Mouse (Mus musculus): ENCODE measurements around the gene Slco2b1.

Slco2b1 gene

DNA sequence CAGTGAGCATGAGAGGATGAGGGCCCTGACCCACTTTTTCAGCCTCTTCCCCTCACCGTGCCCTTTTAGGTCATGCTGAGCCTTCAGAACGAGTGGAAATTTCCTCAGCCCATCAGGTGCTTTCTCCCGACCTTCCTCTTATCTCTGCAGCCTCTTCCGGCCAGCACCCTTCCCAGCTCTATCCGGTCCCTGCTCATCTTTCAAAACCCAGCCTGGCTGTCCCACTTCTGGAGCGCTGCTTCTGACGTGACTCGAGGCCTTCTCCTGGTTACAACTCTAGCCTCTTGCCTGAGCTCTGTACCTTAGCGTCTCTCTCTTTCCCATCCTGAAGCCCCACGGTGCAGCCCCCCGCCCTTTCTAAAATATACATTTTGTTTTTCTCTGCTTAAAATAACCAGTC lies 56.9 kb downstream of the Slco2b1 start:
- no peak for DNase-seq (ENCODE audit: low read depth, low spot score)

DNA sequence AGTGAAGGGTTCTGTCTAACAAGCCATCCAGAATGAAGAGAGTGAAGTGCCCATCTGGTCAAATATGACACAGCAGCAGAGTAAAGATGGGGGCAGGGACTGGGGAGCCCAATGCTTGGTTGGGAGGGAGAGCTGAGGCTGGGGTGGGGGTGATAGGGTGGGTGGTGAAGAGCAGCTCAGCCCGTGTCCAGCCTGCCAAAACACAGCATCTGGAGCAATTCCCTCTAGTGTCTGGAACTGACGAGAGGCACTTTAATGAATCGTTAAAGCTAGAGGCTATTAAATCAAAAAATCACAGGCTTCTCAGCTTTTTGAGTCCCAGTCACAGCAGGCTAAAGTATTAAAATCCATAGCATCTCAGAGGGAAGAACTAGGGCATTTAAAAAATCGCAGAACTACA lies 61.6 kb downstream of the Slco2b1 start:
- no peak for DNase-seq (ENCODE audit: low read depth, low spot score)

DNA sequence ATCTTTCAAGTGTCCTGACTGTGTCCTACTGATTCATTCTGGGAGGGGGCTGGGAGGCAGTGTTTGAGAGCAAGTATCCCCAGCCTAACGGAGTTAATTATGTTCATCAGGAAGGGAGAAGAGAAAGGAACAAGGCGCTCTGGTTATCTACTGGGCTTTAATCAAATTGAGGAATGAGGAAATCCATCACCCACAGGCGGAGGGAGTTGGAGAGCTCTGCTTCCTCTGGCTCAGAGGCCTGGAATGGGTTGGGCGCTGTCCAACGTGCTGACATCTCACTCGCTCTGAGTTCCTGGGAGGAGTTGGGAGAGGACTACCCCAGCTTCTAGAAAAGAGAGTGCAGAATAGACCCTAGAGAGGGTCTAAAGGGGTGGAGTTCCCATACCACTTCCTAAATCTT lies 62.5 kb downstream of the Slco2b1 start:
- DNase-seq (ENCODE audit: low read depth, low spot score), result peak; percentile 48

DNA sequence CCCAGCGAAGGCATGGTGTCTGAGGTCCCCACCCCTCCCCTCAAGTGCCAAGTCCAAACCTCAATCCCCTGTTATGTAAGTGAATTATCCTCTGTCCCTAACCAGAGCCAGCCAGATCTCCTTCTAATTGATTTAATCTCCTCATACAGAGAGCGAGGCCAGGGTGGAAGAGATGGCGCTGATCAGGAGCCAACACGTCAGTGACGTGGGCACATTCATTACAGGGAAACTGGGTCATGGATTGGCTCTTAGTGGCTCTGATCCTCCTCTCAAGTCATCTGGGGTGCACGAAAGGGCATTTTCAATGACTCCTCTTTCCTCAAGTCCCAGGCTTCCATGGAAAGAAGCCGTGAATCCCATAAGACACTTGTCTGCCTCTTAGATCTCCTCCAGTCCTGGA lies 66.4 kb downstream of the Slco2b1 start:
- no peak for DNase-seq (ENCODE audit: low read depth, low spot score)

DNA sequence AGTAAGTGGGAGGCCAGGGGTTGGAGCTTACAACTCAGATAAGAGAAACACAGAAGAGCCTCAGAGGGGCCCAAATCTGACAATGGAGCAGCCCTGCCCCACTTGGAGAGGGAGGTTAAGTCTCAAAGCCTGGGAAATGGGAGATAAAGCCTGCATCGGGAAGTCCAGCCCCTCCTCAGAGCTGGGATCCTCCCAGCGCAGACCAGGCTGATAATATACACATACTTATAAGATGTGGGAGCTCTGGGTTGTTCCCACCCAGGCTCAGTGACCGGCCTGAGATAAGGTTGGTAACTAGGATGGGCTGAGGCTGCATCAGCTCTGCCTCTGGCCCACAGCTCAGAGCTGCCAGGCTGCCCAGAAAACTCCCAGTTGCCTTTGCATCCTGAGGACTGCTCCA lies 69.1 kb downstream of the Slco2b1 start:
- DNase-seq (ENCODE audit: low read depth, low spot score), result no peak

DNA sequence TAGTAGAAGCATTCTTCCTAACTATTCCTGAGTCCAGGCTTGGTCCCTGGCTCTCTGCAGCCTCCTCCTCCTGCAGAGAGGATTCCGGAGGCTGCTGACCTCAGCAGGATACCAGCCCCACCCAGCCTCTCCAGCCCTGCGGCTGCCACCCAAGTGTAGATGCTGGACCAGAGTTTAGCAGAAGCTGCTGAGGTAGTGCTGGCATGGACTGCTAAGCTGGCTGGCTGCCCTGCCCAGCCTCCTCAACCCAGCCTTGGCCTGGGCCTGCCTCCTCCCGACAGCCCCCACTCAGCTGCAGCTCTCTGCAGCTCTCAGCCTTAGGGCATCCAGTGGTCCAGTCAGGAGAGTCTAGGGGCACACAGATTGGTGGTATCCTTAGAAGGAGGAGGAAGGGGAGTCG lies 69.9 kb downstream of the Slco2b1 start:
- no peak for DNase-seq (ENCODE audit: low read depth, low spot score)

DNA sequence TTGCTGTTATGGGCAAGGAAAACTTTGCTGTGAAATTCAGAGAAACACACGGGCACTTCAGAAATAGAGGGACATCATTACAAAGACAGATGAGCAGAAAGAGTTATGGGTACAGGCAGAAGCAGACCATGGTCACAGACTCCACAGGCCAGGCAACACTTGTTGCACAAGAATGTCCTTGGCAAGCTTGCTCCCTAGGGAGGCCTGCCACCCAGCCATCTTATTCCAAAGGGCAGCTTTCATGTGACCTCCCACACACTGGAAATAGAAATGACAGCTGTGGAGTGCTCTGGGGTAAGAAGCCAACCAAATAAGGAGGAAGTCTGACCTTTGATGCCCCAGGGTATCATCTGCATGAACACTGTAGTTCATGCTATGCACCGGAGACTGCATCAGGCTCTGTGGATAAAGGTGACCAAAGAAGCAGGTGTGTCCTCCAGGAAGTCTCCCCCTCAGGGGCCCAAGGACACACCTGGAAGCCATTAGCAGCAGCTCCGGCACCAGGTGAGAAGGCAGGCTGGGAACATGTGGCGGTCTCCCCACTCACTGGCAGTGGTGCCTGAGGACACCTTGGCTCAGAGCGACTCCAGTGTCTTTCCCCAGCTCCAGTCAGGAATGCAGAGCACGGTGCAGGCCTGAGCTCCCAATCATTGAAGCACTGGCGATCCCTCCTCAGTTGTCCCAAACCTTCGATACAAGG lies 77.0 kb downstream of the Slco2b1 start:
- no peak for DNase-seq (ENCODE audit: low read depth, low spot score)

DNA sequence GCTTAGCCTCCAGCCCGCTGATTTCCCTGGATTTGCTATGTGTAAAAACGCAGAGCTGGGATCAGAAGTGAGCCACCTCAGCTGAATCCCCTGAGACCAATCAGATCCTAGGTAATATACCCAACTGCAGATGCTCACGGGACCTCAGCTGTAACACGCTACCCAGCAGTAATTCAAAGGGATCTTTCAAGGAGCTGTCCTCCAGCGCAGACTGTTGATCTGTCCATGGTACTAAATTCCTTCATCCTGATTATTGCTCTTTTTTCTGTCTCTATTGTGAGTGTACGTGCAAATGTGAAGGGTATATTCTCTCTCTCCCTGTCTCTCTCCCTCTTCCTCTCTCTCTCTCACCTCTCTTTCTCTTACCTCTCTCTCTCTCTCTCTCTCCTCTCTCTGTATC lies 78.9 kb downstream of the Slco2b1 start:
- DNase-seq (ENCODE audit: low read depth, low spot score), result peak; percentile 49

DNA sequence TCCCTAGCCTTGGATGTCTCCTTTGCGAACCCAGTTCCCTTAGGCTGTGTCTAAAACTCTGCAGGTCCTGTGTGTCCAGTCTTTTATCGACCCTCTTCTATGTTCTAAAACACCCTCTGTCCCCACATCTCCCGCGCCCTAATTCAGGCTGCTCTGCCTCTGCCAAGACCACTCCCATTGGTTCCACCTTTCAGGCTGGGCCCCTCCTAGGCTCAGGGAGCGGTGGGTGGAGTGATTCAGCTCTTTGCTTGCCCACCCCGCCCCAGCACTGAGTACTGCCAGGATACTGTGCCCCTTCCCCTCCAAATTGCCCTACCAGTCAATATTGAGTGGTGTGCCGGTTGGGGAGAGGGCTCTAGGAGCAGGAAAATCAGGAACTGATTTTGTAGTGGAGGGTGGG lies 83.8 kb downstream of the Slco2b1 start:
- no peak for DNase-seq (ENCODE audit: low read depth, low spot score)

DNA sequence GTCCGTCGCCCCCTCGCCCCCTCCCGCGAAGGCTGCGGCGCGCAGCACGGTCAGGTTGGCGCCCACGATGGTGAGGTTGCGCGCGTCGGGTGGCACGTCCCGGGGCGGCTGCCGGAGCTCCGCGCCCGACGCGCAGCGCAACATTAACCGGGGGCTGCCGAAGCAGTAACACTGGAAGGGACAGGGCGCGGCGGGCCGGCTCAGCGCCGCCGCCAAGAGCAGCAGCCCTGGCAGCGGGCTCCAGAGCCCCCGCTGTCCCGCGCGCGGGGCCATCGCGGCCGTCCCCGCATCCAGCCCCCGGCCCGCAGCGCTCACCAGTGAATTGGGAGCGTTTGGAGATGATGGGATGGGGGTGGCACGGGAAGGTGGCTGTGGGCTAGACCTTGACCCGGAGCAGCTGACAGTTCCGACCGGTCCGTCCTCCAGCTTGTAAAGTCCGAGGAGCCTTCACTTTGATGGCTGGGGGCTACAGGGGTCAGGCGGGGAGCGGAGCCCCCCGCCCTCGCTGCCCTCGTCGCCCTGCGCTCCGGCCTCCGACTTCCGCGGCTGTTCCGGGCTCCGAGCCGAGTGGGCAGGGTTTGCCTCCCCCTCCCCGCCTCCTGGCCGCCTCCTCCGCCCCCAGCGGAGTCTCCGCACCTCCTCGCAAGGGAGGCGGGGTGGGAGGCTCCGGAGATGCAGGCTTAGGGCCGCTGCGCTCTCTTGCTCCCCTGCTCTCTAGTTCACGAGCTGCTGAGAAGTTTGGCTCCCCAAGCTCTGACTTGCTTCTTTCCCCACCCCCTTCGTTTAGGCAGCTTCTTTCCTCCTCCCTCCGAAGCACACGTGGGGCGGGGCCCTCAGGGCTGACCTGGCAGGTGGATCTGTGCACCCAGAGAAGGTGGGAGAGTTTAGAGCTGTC lies 84.5 kb downstream of the Slco2b1 start, which contains the start of gene Tpbgl:
Gene Tpbgl (minus strand): TSS at position 728 of the 895 bp plus-strand sequence.
- DNase-seq (ENCODE audit: low read depth, low spot score), result peak; percentile 78

DNA sequence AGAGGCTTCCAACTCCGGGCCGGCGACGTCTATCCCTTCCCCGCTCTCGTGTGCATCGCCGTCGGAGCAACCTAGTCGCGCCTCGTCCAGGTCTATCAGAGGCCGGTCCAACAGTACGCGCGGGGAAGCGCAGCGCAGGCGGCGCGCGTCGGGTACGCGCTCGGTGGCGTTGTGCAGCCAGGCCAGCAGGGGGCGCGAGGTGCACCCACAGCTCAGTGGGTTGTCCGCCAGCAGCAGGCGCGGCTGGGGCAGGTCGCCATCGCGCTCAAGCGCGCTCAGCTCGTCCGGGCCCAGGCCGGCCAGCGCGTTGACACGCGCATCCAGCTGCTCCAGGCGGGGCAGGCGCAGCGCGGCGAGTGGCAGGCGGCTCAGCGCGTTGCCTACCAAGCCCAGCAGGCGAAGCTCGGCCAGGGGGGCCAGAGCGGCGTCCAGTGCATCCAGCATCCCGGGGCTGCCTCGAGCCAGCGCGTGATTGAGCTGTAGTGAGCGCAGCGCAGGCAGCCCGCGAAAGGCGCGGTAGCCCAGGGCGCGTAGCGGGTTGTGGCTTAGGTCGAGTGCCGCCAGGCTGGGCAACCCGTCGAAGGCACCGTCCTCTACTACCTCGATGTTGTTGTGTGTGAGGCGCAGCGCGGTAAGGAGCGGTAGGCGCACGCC lies 85.3 kb downstream of the Slco2b1 start:
- DNase-seq (ENCODE audit: low read depth, low spot score), result peak; percentile 82

DNA sequence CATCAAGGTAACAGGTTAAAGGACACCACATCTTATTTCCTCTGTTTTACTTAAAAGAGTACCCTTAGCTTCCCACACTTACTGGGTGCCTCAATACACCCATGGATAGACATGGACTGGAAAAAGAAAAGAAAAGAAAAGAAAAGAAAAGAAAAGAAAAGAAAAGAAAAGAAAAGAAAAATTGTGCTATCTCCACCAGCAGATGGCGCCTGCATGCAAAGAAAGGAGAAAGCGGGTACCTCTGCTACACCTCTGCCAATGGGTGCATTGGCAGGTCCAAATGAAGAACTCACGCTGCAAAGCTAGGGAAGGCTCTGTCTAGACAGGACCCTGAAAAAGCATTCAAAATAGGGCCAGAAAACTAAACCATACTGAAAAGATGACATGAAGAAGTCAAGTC lies 92.3 kb downstream of the Slco2b1 start:
- DNase-seq (ENCODE audit: low read depth, low spot score), result peak; percentile 38

DNA sequence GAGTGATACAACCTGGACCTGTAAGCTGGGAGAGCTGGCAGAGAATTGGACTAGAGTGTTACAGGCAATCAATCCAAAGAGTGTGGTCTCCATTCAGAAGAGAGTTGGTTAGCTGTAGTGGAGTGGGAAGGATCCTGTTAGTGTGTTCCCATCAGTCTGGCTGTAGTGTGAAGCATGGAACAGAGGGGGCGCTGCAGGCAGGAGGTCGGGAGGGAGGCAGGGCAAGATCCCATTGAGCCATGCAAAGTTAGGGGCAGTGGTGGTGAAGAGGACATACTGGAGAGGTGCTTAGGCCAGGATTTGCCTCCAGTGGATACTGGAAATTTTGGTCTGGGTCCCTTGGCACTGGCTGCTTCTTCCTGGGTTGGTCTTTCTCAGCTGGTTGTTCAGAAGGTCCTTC lies 92.9 kb downstream of the Slco2b1 start:
- DNase-seq (ENCODE audit: low read depth, low spot score), result peak; percentile 23

Data from R1 (cell line).